Mouse (Mus musculus): ENCODE measurements at regions not wholly inside any gene's neighbourhood (a gene's known extent, or its start where the extent isn't known, plus 50 kb on each side); places are given as distances from the start of the nearest gene placed in this dataset.

- no peak for DNase-seq (ENCODE audit: low spot score)
These were observed 62.5 kb downstream of the Speer2 start for GRCm38 (mm10) chr16:69800955-69801598.

DNA sequence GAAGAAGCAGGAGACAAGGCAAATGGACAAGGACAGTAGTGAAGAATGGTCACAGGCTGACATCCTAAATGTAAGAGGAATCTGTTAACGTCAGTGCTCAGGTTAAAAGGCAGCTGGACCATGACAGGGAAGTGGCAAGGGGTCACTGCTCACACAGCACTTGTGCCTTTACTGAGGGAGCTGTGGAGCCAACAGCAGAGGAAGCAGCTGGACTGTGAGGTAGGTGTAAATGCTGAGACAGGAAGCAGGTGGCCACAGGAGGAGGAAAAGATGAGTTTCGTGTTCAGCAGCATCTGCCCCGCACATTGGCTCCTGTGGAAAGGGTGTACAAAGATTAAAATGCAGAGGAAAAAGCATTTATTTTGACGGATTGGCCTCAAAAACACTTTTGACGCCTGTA is 67.2 kb downstream of the Speer2 start:
- peak; percentile 48 for DNase-seq (ENCODE audit: low spot score)

- peak; percentile 19 for DNase-seq (ENCODE audit: low spot score)
These were observed 72.9 kb downstream of the Speer2 start for GRCm38 (mm10) chr16:69790671-69791070.

DNA sequence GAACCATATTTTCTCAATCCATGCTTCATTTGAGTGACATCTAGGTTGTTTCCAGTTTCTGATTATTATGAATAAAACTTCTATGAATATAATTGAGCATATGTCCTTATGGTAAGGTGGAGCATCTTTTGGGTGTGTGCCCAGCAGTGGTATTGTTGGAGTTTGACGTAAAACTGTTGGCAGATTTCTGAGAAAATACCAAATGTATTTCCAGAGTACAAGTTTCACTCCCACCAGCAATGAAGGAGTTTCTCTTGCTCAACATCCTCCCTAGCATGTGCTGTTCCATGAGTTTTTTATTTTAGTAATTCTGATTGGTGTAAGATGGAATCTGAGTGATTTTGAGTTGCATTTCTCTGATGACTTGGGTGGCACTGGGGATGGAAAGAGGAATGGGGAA is 92.8 kb downstream of the Speer2 start:
- no peak for DNase-seq (ENCODE audit: low spot score)

All from embryo, embryonic 10 days (tissue).